Mouse (Mus musculus) kidney, embryonic 16.5 days (tissue): ENCODE measurements around the gene Slc44a3. TPM values are rescaled to one million over a fixed set of nuclear protein-coding genes. Genes with fewer than 3 reads are reported as not detected.

ENCODE experiments used
- ATAC-seq: fragments of 200-750 bp; cut with Nextera tagmentation; 2 replicates; pipeline ENCODE4 v1.8.0; 2017; ENCODE audit warnings: moderate TSS enrichment; ENCODE audit not compliant: low FRiP score, low TSS enrichment
- H3K27ac ChIP-seq: fragments of 300-500 bp; sonication (generic); 2 replicates; pipeline ENCODE4 v1.5.1; 2014; ENCODE audit warnings: low read length
- H3K27me3 ChIP-seq: fragments of 300-500 bp; sonication (generic); 2 replicates; pipeline ENCODE4 v1.6.1; 2014; ENCODE audit warnings: low read length, control low read depth, mixed read lengths; ENCODE audit not compliant: insufficient read depth
- H3K36me3 ChIP-seq: fragments of 300-500 bp; sonication (generic); 2 replicates; pipeline ENCODE4 v1.6.1; 2014; ENCODE audit warnings: low read length, control low read depth, mixed read lengths; ENCODE audit not compliant: insufficient read depth
- H3K4me1 ChIP-seq: fragments of 300-500 bp; sonication (generic); 2 replicates; pipeline ENCODE4 v1.6.1; 2014; ENCODE audit warnings: low read length, control low read depth, mixed read lengths; ENCODE audit not compliant: insufficient read depth
- H3K4me2 ChIP-seq: fragments of 300-500 bp; sonication (generic); replicated peaks from 2 replicates; pipeline ENCODE4 v1.6.1; 2014; ENCODE audit warnings: low read depth, low read length
- H3K4me3 ChIP-seq: fragments of 300-500 bp; sonication (generic); 2 replicates; pipeline ENCODE4 v1.5.1; 2014; ENCODE audit warnings: mild to moderate bottlenecking, low read length
- H3K9ac ChIP-seq: fragments of 300-500 bp; sonication (generic); replicated peaks from 2 replicates; pipeline ENCODE4 v1.6.1; 2014; ENCODE audit warnings: low read length
- H3K9me3 ChIP-seq: fragments of 300-500 bp; sonication (generic); 2 replicates; pipeline ENCODE4 v1.6.1; 2016; ENCODE audit warnings: low read length, control low read depth
- WGBS: fragments of 180-500 bp; shearing (Covaris S2); extraction: QIAGEN DNeasy Blood & Tissue Kit; methylation state at CpG from one replicate; pipeline ENCODE4 v1.1.7; 2014; 5-methylcytosine and 5-hydroxymethylcytosine counted together
- polyA plus RNA-seq: library from polyadenylated mRNA; unstranded; fragments of >200 nt; fragmentation: Nextera tagmentation; extraction: Ambion mirVana; gene quantifications from 2 replicates; pipeline ENCODE4 v1.2.1, GENCODE M21; 2015

Slc44a3 gene
- polyA plus RNA-seq, 1 experiment from 2014 or later: 13.2 TPM

DNA sequence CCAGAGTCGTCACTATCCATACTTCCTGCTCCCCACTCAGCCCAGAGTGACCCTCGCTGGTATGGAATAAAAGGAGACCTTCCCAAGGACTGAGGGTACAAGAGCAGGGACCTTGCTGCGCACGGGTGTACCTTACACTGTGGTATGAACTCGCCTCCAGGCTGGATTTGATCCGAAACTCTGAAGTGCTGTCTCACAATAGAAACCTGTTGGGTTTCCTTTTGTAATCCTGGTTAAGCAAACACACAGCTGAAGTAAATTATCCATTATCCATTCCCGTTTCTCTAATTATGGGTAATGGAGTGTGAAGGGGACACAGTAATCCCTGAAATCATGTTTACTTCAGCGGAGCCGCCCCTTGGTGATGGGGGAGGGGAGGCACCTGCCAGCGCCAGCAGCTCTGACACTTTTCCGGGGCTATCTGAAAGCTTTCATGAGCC is 84.2 kb downstream of the Slc44a3 start:
- Histone ChIP-seq H3K36me3 (peaks cover 37% of the 10 kb centered on the region), H3K4me3 (no peak overlapping the region), H3K27ac (peak overlapping the region; percentile 12; the same call in 1 of the 2 replicates), H3K4me2 (peak overlapping the region; percentile 36), H3K4me1 (peaks cover 37% of the 10 kb centered on the region), H3K27me3 (no peaks in the 10 kb centered on the region), H3K9ac (no peak overlapping the region), H3K9me3 (no peaks in the 10 kb centered on the region)
- peak; percentile 67; the same call in 1 of the 2 replicates for ATAC-seq
- 37% methylated on average over 11 of the region's 11 CpGs for WGBS

DNA sequence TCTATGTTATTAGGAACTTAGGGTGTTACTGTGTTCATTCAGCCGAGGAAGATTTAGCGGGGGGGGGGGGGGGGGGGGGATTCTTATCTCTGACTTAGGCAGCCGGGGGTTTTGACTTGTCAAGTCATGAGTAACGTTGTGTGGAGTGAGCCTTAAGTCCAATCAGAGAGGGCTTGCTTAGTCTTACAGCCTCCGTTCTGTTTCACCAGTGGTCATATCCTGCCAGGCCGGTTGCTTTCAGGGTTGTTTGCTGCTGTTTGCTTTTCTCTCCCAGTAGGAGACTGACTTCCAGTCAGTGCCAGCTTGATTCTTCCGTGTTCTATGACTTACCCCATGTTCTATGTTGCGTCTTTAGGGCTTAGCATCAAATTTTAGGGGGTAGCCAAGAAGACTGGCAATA is 85.8 kb downstream of the Slc44a3 start:
- no peak overlapping the region for H3K9ac ChIP-seq
- peaks cover 49% of the 10 kb centered on the region for H3K4me1 ChIP-seq
- H3K36me3 ChIP-seq: peaks cover 26% of the 10 kb centered on the region
- H3K27me3 ChIP-seq: no peaks in the 10 kb centered on the region
- H3K4me2 ChIP-seq: no peak overlapping the region
- no peaks in the 10 kb centered on the region for H3K9me3 ChIP-seq
- ATAC-seq: no peak
- H3K4me3 ChIP-seq: no peak overlapping the region
- 64% methylated on average over 8 of the region's 8 CpGs for WGBS
- H3K27ac ChIP-seq: no peak overlapping the region

GRCm38 (mm10) chr3:121444414-121444813 is 87.8 kb downstream of the Slc44a3 start:
- 66% methylated on average over 6 of the region's 6 CpGs for WGBS
- H3K27me3 ChIP-seq: no peaks in the 10 kb centered on the region
- peaks cover 62% of the 10 kb centered on the region for H3K4me1 ChIP-seq
- no peak for ATAC-seq
- H3K9me3 ChIP-seq: no peaks in the 10 kb centered on the region
- no peak overlapping the region for H3K4me2 ChIP-seq
- H3K36me3 ChIP-seq: peaks cover 13% of the 10 kb centered on the region
- H3K4me3 ChIP-seq: no peak overlapping the region
- no peak overlapping the region for H3K27ac ChIP-seq
- no peak overlapping the region for H3K9ac ChIP-seq

GRCm38 (mm10) chr3:121443861-121444271 is 88.3 kb downstream of the Slc44a3 start:
- WGBS: 52% methylated on average over 4 of the region's 4 CpGs
- no peak overlapping the region for H3K4me2 ChIP-seq
- no peak for ATAC-seq

GRCm38 (mm10) chr3:121442288-121442687 is 89.9 kb downstream of the Slc44a3 start:
- Histone ChIP-seq H3K36me3 (peaks cover 13% of the 10 kb centered on the region), H3K4me1 (peaks cover 64% of the 10 kb centered on the region), H3K9ac (no peak overlapping the region), H3K27me3 (no peaks in the 10 kb centered on the region), H3K27ac (no peak overlapping the region), H3K4me3 (no peak overlapping the region), H3K9me3 (no peaks in the 10 kb centered on the region), H3K4me2 (no peak overlapping the region)
- ATAC-seq: no peak
- WGBS: 89% methylated on average over 5 of the region's 5 CpGs

More at GRCm38 (mm10) chr3:121443861-121444271, 88.3 kb downstream of the Slc44a3 start:
- peaks cover 13% of the 10 kb centered on the region for H3K36me3 ChIP-seq
- H3K9me3 ChIP-seq: no peaks in the 10 kb centered on the region
- H3K9ac ChIP-seq: no peak overlapping the region
- H3K4me1 ChIP-seq: peaks cover 66% of the 10 kb centered on the region
- no peak overlapping the region for H3K4me3 ChIP-seq
- H3K27ac ChIP-seq: no peak overlapping the region; the same call in 1 of the 2 replicates
- no peaks in the 10 kb centered on the region for H3K27me3 ChIP-seq

DNA sequence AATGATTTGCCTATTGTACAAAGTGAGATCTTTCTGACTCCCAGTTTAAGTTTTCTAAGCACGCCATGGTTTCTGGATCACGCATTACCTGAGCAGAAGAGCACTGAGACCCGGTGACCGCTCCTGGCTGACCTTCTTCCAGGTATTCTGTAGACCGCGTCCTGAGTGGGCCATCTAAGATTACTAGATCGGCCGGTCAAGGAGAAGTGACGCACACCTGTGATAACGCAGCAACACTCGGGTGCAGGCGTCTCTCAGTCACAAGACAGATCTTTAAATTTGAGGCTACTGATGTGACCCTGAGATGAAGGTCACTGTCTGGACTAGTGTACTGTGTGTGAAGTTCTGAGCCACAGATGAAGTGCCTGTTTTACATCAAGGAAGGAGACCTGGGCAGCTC is 90.7 kb downstream of the Slc44a3 start:
- Histone ChIP-seq H3K4me1 (peaks cover 68% of the 10 kb centered on the region), H3K4me2 (no peak overlapping the region)
- 82% methylated on average over 12 of the region's 12 CpGs for WGBS

GRCm38 (mm10) chr3:121439623-121440161 is 92.5 kb downstream of the Slc44a3 start:
- Histone ChIP-seq H3K9ac (no peak overlapping the region), H3K4me3 (no peak overlapping the region), H3K27ac (0 out of 2 replicates have a peak overlapping the region, but pooled peaks have one; percentile 15), H3K4me2 (no peak overlapping the region), H3K4me1 (peaks cover 81% of the 10 kb centered on the region), H3K27me3 (no peaks in the 10 kb centered on the region), H3K9me3 (no peaks in the 10 kb centered on the region), H3K36me3 (peaks cover 15% of the 10 kb centered on the region)
- 53% methylated on average over 11 of the region's 11 CpGs for WGBS
- ATAC-seq: no peak; the same call in 1 of the 2 replicates

More for the DNA sequence above, 90.7 kb downstream of the Slc44a3 start:
- Histone ChIP-seq H3K9ac (no peak overlapping the region), H3K27ac (no peak overlapping the region), H3K27me3 (no peaks in the 10 kb centered on the region), H3K4me3 (no peak overlapping the region), H3K36me3 (peaks cover 13% of the 10 kb centered on the region), H3K9me3 (no peaks in the 10 kb centered on the region)
- ATAC-seq: no peak

DNA sequence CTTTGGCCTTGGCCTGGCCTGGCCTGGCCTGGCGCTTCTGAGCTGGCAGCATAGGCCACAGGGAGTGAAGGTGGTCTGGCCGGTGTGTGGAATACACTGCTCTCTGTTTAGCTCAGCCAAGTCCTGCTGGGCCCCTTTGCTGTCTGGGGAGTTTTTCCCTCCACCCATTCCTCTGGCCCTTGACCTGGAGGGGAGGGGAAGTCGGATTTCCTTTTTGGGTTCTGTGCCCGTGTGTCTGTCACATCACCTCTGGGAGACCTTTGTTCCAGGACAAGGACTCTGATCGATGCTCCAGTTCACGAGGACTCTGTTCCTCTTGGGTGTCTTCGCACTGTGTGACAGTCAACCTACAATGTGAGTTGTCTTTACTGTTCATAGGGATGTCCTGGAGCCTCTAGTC is 94.2 kb downstream of the Slc44a3 start:
- no peak overlapping the region for H3K4me3 ChIP-seq
- no peak overlapping the region for H3K4me2 ChIP-seq
- peaks cover 82% of the 10 kb centered on the region for H3K4me1 ChIP-seq
- no peak overlapping the region for H3K9ac ChIP-seq
- no peaks in the 10 kb centered on the region for H3K27me3 ChIP-seq
- peaks cover 10% of the 10 kb centered on the region; the same call in 1 of the 2 replicates for H3K36me3 ChIP-seq
- no peak overlapping the region for H3K27ac ChIP-seq
- ATAC-seq: no peak
- H3K9me3 ChIP-seq: no peaks in the 10 kb centered on the region
- 53% methylated on average over 7 of the region's 7 CpGs for WGBS

DNA sequence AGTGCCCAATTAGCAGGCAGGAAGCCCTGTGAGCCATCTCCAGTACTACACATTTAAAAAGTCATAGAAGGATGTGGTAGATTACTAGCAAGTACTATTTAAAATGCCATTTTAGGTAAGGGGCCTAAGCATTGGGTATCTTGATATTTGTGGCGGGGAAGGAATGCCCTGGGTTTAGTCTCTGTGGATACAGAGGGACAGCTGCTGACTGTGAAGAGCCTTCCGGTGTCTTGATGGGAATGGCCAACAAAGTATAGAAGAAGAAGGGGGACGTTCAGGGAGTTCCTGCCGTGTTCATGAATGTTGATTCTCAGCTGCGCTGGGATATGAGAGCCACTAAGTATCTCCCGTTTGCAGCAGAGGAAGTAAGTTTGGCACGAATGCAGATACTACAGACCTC is 95.1 kb downstream of the Slc44a3 start:
- Histone ChIP-seq H3K9me3 (no peaks in the 10 kb centered on the region), H3K4me2 (no peak overlapping the region), H3K4me1 (peaks cover 81% of the 10 kb centered on the region), H3K4me3 (no peak overlapping the region), H3K9ac (no peak overlapping the region), H3K36me3 (peaks cover 10% of the 10 kb centered on the region; the same call in 1 of the 2 replicates), H3K27ac (no peak overlapping the region), H3K27me3 (no peaks in the 10 kb centered on the region)
- no peak for ATAC-seq
- 83% methylated on average over 7 of the region's 7 CpGs for WGBS

DNA sequence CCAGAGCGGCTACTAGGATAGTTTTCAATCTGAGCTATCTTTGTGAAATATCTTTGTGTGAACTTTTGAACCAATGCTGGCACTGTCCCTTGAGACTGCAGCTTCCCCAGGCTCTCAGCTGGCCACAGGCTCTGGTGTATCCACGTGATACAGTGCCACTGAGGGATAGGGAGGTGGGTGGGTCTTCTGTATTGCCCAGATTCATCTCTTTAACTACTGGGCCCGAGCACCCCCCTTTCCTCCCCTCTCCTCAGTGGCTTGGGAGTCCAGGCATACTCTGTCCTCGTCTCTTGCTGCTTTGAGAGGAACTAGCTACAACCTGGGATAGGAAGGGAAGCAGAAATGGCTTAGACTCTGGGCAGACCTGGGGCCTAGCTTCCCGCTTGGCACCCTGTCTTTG is 96.9 kb downstream of the Slc44a3 start:
- WGBS: 67% methylated on average over 5 of the region's 5 CpGs
- no peak overlapping the region for H3K4me2 ChIP-seq
- ATAC-seq: no peak
- no peak overlapping the region for H3K4me3 ChIP-seq
- no peak overlapping the region for H3K27ac ChIP-seq
- peaks cover 3% of the 10 kb centered on the region; the same call in 1 of the 2 replicates for H3K36me3 ChIP-seq
- H3K27me3 ChIP-seq: no peaks in the 10 kb centered on the region
- peaks cover 66% of the 10 kb centered on the region for H3K4me1 ChIP-seq
- no peaks in the 10 kb centered on the region for H3K9me3 ChIP-seq
- no peak overlapping the region for H3K9ac ChIP-seq
